Mouse (Mus musculus): ENCODE measurements around the gene Aasdh. TPM values are rescaled to one million over a fixed set of nuclear protein-coding genes. Genes with fewer than 3 reads are reported as not detected.

Gene Aasdh
- total RNA-seq, 4 experiments from 2014 or later, result 27.3 to 35.6 (median 30.3) TPM

DNA sequence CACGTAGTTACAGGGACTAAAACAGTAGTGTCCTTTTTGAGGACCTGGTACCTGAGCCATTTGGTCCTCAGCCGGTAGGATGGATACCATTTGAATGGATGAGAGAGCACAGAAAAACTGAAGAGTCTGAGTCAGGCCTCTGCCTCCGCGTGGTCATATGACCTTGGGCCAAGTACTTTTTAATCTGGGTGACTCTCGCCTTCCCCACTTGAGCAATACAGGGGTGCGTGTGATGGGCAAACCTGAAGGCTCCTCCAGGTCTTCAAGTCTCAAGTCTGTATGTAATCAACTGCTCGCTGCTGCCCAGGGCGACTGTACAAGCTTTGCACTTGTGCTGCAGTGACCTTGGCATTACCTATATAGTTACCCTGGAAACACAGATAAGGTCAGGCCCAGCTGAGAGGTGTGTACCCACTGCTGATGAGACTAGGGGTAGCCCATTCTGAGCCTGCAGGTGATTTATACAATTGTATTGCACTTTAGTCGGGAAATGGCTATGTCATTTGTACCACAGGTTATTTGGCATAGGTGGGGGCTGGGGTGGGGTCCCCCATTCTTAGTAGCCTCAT, 61.4 kb downstream of the Aasdh start:
- DNase-seq (ENCODE audit: low spot score in 2 of 2), result no peak

DNA sequence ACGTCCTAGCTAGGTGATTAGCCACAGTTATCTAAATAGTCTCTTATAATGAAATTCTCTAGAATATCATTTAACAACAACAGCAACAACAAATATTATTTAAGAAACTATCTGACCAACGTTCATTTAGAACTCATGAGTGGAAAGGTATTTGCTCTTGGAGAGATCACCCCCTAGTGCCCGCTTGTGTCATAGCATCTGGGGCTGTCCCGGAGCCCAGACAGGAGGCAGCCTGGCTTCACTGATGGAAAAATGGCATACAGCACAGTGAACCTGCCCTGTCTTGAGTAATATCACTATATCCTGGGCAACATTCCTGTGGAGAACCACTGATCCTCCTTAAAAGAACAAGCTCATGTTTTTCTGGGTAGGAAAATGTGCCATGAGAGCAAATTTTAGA, 61.9 kb downstream of the Aasdh start:
- peak in 1 of 2 experiments; percentile 72 for DNase-seq (ENCODE audit: low spot score in 2 of 2)

DNA sequence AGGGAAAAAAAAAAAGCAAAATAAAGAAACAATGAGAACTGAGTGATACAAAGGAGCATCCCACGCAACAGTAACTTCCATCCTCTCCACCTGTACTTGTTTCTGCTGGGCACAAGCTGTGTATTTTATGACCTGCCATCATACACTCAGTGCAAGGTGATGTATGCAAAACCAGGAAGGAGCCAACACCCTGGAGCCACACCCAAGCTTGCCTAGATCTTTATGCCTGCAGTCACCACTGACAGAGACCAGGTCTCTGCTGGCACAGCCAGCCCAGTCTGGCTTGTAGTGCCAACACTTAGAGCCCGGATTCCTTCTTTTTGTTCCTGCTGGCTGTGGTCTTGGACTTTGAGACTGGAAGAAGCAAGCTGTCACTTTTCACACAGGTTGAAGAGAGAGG, 63.5 kb downstream of the Aasdh start:
- DNase-seq (ENCODE audit: low spot score in 2 of 2), result no peak

DNA sequence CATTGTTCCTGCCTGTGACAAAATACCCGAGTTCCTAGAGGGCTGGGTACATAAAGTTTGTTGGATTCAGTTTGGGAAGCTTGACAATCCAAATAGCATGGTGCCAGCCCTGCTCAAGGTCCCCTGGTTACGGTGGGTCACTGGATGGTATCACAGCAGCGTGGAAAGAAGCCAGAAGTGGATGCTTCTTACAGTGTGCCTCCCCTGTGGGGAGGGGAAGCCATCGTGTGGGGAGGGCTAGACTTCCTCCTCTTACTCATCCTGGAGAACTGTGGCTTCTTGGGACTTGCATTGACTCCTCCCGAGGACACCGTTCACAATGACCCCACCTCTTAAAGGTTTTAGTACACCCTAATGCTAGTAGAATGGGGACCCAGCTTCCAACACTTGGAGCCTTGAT, 65.5 kb downstream of the Aasdh start:
- DNase-seq (ENCODE audit: low spot score in 2 of 2), result no peak

DNA sequence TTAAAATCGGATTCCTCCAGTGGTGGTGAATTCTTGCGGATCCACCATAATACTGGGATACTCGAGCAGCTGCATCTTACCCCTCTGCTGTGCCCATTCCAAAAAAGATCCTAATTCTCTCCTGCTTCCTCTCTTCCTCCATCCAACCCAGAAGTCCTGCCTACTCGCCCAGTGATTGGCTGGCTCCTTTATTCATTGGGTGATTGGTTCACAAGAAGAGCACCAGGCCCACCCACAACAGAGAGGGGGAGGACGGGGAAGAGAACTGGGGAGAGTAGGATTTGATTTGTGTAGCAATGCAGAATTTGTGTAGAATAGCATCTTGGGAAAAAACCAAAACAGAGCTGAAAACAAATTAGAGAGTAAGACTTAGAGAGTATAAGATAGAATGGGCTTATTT, 68.3 kb downstream of the Aasdh start:
- DNase-seq (ENCODE audit: low spot score in 2 of 2), result no peak

DNA sequence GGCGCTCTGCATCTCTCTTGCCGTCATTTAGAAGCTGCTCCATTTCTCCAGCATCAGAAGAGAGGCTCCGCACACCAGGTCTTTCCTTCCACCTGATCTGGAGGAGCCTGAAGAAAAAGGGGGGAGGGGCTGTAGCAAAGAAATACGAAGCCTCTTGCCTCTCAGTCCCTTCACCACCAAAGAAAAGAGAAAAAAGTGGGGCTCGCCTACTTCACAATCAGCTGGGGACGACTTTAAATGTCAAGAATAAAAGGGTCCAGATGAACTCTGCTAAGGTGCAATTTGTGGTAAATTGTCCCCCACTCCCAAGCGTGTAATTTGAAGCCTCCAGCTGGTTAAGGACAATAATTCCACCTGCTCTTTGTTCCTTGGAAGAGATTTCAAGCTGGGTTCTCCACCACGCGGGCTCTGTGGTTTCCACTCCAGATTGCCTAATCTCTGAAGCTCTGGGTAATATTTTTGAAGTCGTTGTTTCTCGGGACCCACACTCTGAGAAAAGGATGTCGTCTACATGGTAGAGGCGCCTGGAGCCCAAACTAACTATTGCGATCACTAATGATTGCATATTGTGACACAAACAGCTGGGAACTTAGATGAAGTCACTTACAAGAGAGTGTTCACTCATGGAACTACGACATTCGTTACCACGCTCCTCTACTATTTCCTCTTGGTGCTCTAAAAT, 72.6 kb downstream of the Aasdh start:
- DNase-seq (ENCODE audit: low spot score in 2 of 2), result no peak

DNA sequence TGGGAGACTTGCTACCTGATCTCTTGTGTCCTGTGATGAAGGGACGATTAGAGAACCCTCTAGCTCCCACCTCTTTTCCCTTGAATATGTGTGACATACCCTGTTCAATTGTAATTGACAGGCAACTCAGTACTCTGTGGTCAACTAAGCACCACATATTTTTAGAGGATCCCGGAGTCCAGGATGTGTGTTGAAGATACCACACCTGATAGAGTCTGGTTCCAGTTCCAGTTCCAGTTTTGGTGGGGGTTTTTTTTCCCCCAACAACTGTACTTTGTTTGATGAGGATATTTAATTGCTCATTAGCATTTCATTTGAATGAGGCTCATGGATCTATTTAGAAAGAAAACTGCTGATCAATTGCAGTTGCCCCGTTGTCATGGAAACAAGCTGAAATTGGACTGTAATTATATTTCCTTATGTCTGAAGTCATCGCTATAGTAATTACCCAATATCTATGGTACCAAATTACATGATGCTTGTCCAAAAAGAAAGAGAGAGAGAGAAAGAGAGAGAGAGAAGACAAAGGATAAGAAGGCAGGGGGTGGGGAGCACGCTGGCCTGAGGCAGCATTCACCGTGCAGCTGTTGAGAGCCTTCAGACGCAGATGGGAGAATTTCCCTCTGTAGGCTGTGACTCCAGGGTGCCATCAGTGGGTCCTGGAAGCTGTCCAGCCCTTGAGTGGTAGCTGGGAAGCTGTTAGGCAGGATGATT, 76.6 kb downstream of the Aasdh start:
- DNase-seq (ENCODE audit: low spot score in 2 of 2), result peak in 1 of 2 experiments; percentile 46

Other genes starting within 250 kb of the Aasdh start
- 10 to 100 TPM; 75.9 to 99.3 (median 89.4) TPM for gene C530008M17Rik, start 249.0 kb downstream of the Aasdh start, total RNA-seq (2022)
- gene Paics, start 45.8 kb upstream of the Aasdh start, total RNA-seq (2022), result 100 to 1,000 TPM in 1 of 4 experiments, 10 to 100 TPM in 3; 92.1 to 101 (median 97.4) TPM
- 10 to 100 TPM; 14.9 to 16.8 (median 16.1) TPM for gene Ppat, start 46.1 kb upstream of the Aasdh start, total RNA-seq (2022)
- gene Srp72, start 69.2 kb upstream of the Aasdh start, total RNA-seq (2022), result 100 to 1,000 TPM; 101 to 116 (median 107) TPM
- gene Arl9, start 98.5 kb upstream of the Aasdh start, total RNA-seq (2022), result under 1 TPM in 1 of 4 experiments, not detected in 3; 0.80 TPM
- 1 to 10 TPM in 1 of 4 experiments, under 1 TPM in 3; 0.51 to 1.0 (median 0.79) TPM for gene Thegl, start 110.5 kb upstream of the Aasdh start, total RNA-seq (2022)
- gene Hopx, start 209.6 kb upstream of the Aasdh start, total RNA-seq (2022), result 10 to 100 TPM; 67.3 to 87.2 (median 72.1) TPM